Mouse (Mus musculus) embryonic fibroblast, embryonic 13.5 days (primary cell): ENCODE results near the gene Clptm1.

Experiments
- CTCF ChIP-seq: IDR thresholded peaks from 2 replicates; pipeline ENCODE4 v1.5.1; 2011; ENCODE audit warnings: mild to moderate bottlenecking, control low read depth, low read length, moderate library complexity, borderline replicate concordance; ENCODE audit not compliant: insufficient read depth
- POLR2A ChIP-seq: IDR thresholded peaks from 2 replicates; pipeline ENCODE4 v1.6.1; 2011; ENCODE audit warnings: low read depth, mild to moderate bottlenecking, control low read depth, low read length, moderate library complexity

DNA sequence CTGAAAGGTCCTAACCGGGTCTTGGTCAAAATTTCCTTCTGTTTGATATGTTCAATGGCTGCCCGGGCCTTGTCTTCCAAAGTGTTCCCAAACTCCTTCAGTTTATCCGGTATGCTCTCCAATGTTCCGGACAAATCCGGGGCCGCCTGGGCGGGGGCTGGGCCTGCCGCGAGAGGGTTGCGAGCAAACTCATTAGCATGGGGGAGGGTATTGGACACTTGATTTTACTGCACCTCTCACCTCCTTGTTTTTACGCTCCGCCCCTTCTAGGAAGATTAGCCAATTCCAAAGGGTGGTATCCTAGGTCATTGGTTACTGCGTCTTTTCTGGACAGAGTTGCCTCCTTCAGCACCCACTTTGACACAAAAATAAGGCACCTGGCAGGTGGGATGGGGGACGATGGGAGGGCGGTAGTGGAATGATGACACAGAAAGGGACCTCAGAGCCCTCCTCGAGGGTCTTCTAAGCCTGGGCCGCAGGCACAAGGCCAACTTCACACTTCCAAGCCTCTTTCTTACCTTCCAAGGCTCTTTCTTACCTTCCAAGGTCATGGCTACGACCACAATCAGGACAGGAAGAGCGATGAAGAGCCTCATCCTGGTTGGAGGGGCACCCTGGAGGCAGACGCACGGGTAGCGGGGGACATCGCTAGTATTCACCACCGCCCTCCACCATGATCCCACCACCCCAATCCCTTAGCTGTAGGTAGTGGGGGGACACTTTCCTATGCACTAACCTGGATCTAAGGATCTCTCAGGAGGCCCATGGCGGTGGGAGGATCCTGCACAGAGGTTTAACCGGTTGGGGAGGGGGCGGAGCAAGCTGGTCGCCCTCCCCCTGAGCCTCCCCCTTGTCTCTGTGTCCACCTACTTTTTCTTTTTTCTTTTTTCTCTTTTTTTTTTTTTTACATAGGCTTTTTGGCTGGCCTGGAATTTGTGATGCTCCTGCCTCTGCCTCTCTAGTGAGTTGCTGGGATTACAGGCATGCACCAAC lies 27.3 kb upstream of the Clptm1 start, which contains the start of gene Apoc1:
- TF ChIP-seq CTCF (no peak), POLR2A (no peak)
